Mouse (Mus musculus): Measurements from ENCODE around the gene Slc38a2. TPM values are rescaled to one million over a fixed set of nuclear protein-coding genes. Genes with fewer than 3 reads are reported as not detected.
A peak's percentile ranks its signal among the peaks of the same experiment; 100 is the strongest.

Slc38a2 gene
- polyA plus RNA-seq, 1 experiment from 2014 or later = 27.9 TPM

- Histone ChIP-seq H3K9me3 (ENCODE audit: control insufficient read depth) (no peaks in the 10 kb centered on the region), H3K4me1 (replicated peaks; ENCODE audit: control insufficient read depth, insufficient read depth, low read length) (peaks cover 9% of the 10 kb centered on the region; the same call in 1 of the 2 replicates), H3K27me3 (replicated peaks; ENCODE audit: control insufficient read depth, insufficient read depth, low read length) (no peaks in the 10 kb centered on the region), H3K9ac (ENCODE audit: low read depth, low read length) (no peak overlapping the region), H3K27ac (ENCODE audit: low read depth, low read length) (peak overlapping the region; percentile 41), H3K4me2 (replicated peaks; ENCODE audit: low read depth) (no peak overlapping the region), H3K36me3 (ENCODE audit: control insufficient read depth, insufficient read depth) (no peaks in the 10 kb centered on the region), H3K4me3 (ENCODE audit: low read depth, low read length) (no peak overlapping the region)
- no peak for TF ChIP-seq CTCF (IDR thresholded peaks at IDR 0.05; ENCODE audit: low read depth)
- WGBS = 40% methylated on average over 8 of the region's 8 CpGs
- no peak for ATAC-seq
Measured at GRCm38 (mm10) chr15:96654714-96655113, 44.8 kb downstream of the Slc38a2 start.

DNA sequence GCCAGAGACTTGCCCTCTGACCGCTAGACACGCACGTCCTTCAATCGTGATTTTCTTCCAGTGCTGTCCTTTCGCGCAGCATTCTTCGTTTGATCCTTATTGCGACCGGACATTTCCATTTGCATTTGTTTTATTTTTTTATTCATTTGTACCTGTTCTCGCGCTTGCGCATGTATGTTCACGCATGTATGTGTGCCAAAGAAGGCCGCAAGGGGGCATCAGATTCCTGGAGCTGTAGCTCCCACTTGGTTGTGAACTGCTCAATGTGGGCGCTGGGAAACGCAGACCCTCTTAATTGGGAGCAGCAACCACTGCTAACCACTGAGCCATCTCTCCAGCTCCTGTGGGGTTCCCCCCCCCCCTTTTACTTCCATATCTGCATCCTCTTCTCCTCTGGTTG, 46.5 kb downstream of the Slc38a2 start:
- H3K4me1 ChIP-seq (replicated peaks; ENCODE audit: control insufficient read depth, insufficient read depth, low read length) = 0 out of 2 replicates have a peak, but pooled peaks cover 3% of the 10 kb centered on the region
- no peak for TF ChIP-seq CTCF (IDR thresholded peaks at IDR 0.05; ENCODE audit: low read depth)
- H3K9me3 ChIP-seq (ENCODE audit: control insufficient read depth) = no peaks in the 10 kb centered on the region
- no peaks in the 10 kb centered on the region for H3K27me3 ChIP-seq (replicated peaks; ENCODE audit: control insufficient read depth, insufficient read depth, low read length)
- no peak overlapping the region for H3K9ac ChIP-seq (ENCODE audit: low read depth, low read length)
- H3K27ac ChIP-seq (ENCODE audit: low read depth, low read length) = no peak overlapping the region
- no peak for ATAC-seq
- no peak overlapping the region for H3K4me3 ChIP-seq (ENCODE audit: low read depth, low read length)
- WGBS = 94% methylated on average over 16 of the region's 16 CpGs
- H3K4me2 ChIP-seq (replicated peaks; ENCODE audit: low read depth) = no peak overlapping the region
- H3K36me3 ChIP-seq (ENCODE audit: control insufficient read depth, insufficient read depth) = no peaks in the 10 kb centered on the region

- no peak for TF ChIP-seq CTCF (IDR thresholded peaks at IDR 0.05; ENCODE audit: low read depth)
- H3K4me3 ChIP-seq (ENCODE audit: low read depth, low read length) = no peak overlapping the region
- H3K27ac ChIP-seq (ENCODE audit: low read depth, low read length) = no peak overlapping the region
- H3K9ac ChIP-seq (ENCODE audit: low read depth, low read length) = no peak overlapping the region
- H3K9me3 ChIP-seq (ENCODE audit: control insufficient read depth) = no peaks in the 10 kb centered on the region
- 0 out of 2 replicates have a peak, but pooled peaks cover 3% of the 10 kb centered on the region for H3K4me1 ChIP-seq (replicated peaks; ENCODE audit: control insufficient read depth, insufficient read depth, low read length)
- no peak overlapping the region for H3K4me2 ChIP-seq (replicated peaks; ENCODE audit: low read depth)
- H3K27me3 ChIP-seq (replicated peaks; ENCODE audit: control insufficient read depth, insufficient read depth, low read length) = no peaks in the 10 kb centered on the region
- no peaks in the 10 kb centered on the region for H3K36me3 ChIP-seq (ENCODE audit: control insufficient read depth, insufficient read depth)
- WGBS = 83% methylated on average over 10 of the region's 10 CpGs
- no peak for ATAC-seq
Measured at GRCm38 (mm10) chr15:96652531-96652930, 47.0 kb downstream of the Slc38a2 start.

- Histone ChIP-seq H3K36me3 (ENCODE audit: control insufficient read depth, insufficient read depth) (no peaks in the 10 kb centered on the region), H3K9me3 (ENCODE audit: control insufficient read depth) (no peaks in the 10 kb centered on the region), H3K4me2 (replicated peaks; ENCODE audit: low read depth) (0 out of 2 replicates have a peak overlapping the region, but pooled peaks have one; percentile 9), H3K4me1 (replicated peaks; ENCODE audit: control insufficient read depth, insufficient read depth, low read length) (no peaks in the 10 kb centered on the region), H3K4me3 (ENCODE audit: low read depth, low read length) (no peak overlapping the region), H3K9ac (ENCODE audit: low read depth, low read length) (no peak overlapping the region), H3K27ac (ENCODE audit: low read depth, low read length) (no peak overlapping the region), H3K27me3 (replicated peaks; ENCODE audit: control insufficient read depth, insufficient read depth, low read length) (no peaks in the 10 kb centered on the region)
- 40% methylated on average over 13 of the region's 15 CpGs for WGBS
- no peak for TF ChIP-seq CTCF (IDR thresholded peaks at IDR 0.05; ENCODE audit: low read depth)
- no peak for ATAC-seq
Measured at GRCm38 (mm10) chr15:96647376-96647775, 52.2 kb downstream of the Slc38a2 start.

- ATAC-seq = peak; percentile 58
- H3K27ac ChIP-seq (ENCODE audit: low read depth, low read length) = peak within 1 kb of the TSS; percentile 92
- H3K9ac ChIP-seq (ENCODE audit: low read depth, low read length) = peak within 1 kb of the TSS; percentile 76
- H3K9me3 ChIP-seq (ENCODE audit: control insufficient read depth) = no peaks in the 10 kb centered on the region
- TF ChIP-seq CTCF (IDR thresholded peaks at IDR 0.05; ENCODE audit: low read depth) = no peak; the same call in 1 of the 2 replicates
- H3K36me3 ChIP-seq (ENCODE audit: control insufficient read depth, insufficient read depth) = no peaks in the 10 kb centered on the region
- under 1% methylated on average over 68 of the region's 70 CpGs for WGBS
- H3K4me1 ChIP-seq (replicated peaks; ENCODE audit: control insufficient read depth, insufficient read depth, low read length) = 0 out of 2 replicates have a peak, but pooled peaks cover 6% of the 10 kb centered on the region
- no peaks in the 10 kb centered on the region for H3K27me3 ChIP-seq (replicated peaks; ENCODE audit: control insufficient read depth, insufficient read depth, low read length)
- H3K4me3 ChIP-seq (ENCODE audit: low read depth, low read length) = peak within 1 kb of the TSS; percentile 74
- H3K4me2 ChIP-seq (replicated peaks; ENCODE audit: low read depth) = peak within 1 kb of the TSS; percentile 99
Measured at GRCm38 (mm10) chr15:96642436-96643405, 56.8 kb downstream of the Slc38a2 start, which contains the start of gene Slc38a1. Gene Slc38a1, minus strand, starts transcription at chr15:96642913.

GRCm38 (mm10) chr15:96641821-96642435, 57.6 kb downstream of the Slc38a2 start:
- H3K36me3 ChIP-seq (ENCODE audit: control insufficient read depth, insufficient read depth) = no peaks in the 10 kb centered on the region
- under 1% methylated on average over 31 of the region's 31 CpGs for WGBS
- peak; percentile 12; the same call in 1 of the 2 replicates for ATAC-seq
- H3K4me2 ChIP-seq (replicated peaks; ENCODE audit: low read depth) = peak overlapping the region; percentile 99
- 0 out of 2 replicates have a peak, but pooled peaks cover 10% of the 10 kb centered on the region for H3K4me1 ChIP-seq (replicated peaks; ENCODE audit: control insufficient read depth, insufficient read depth, low read length)
- H3K9ac ChIP-seq (ENCODE audit: low read depth, low read length) = peak overlapping the region; percentile 76
- TF ChIP-seq CTCF (IDR thresholded peaks at IDR 0.05; ENCODE audit: low read depth) = no peak
- no peaks in the 10 kb centered on the region for H3K9me3 ChIP-seq (ENCODE audit: control insufficient read depth)
- H3K27me3 ChIP-seq (replicated peaks; ENCODE audit: control insufficient read depth, insufficient read depth, low read length) = no peaks in the 10 kb centered on the region
- H3K27ac ChIP-seq (ENCODE audit: low read depth, low read length) = peak overlapping the region; percentile 92
- peak overlapping the region; percentile 74 for H3K4me3 ChIP-seq (ENCODE audit: low read depth, low read length)

Measured in intestine, postnatal 0 days (tissue).